Mouse (Mus musculus) skeletal muscle tissue, adult 2 months (tissue): ENCODE results near the gene Rab40c.
A peak's percentile ranks its signal among the peaks of the same experiment; 100 is the strongest.

Source experiments
- DNase-seq: peaks from one replicate; pipeline ENCODE4 v3.0.0-alpha.2; 2012; ENCODE audit warnings: low read depth, low spot score

Rab40c gene

DNA sequence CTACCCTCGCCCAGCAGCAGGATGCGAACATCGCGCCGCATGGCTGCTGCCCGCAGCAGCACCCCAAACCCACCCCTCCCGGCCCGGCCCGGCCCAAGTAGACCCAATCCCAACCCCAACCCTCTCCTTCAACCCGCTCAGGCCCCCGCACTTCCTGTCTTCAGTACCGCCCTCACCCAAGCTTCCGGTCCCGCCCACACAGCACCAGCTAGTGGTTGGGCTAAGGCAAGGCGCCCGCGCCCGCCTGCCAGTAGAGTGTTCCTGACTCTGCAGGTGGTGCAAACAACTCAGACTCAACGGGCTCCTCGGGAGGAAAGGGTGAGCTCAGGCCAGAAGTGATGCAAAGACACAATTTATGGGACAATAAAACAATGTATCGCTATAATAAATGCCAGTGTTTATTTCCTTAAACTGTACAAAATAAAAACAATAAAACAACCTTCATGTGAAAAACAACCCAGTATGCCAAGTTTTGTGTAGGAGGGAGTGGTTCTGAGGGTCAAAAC is 75.1 kb downstream of the Rab40c start, which contains the start of gene Rhot2:
Gene Rhot2 (minus strand): TSS at position 456 of the 506 bp plus-strand sequence.
- DNase-seq = peak; percentile 91

DNA sequence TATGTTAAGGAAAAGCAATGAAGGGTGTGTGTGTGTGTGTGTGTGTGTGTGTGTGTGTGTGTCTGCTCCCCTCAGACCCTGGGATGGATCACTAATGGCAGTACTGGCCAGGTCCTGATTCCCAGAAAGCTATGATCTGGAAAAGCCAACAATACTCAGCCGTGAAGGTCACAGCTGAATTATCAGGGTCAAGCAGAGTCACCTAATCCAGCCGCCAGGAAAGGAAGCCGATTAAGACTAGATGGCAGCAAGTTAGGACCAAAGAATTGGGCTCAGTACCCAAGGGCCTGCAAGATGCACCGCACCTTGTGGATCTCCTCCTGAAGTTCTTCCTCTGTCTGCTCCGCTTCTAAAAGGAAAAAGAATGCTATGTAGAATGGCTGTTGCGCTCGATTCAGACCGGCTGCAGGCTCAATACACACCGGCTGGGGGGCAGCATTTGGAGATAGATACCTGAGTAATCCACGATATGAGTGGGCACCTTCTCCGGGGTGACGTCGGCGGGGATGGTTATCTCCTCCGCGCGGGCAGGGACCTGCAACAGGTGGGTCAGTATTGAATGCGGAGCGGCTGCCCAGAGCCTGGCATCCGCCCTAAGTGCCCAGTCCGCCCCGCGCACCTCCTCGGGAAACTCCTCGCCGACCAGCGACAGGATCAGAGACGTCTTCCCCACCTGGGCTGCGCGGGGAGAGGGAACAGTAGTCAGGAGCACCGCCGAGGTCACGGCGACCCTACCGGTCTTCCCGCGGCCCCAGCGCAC is 75.7 kb downstream of the Rab40c start:
- no peak for DNase-seq

DNA sequence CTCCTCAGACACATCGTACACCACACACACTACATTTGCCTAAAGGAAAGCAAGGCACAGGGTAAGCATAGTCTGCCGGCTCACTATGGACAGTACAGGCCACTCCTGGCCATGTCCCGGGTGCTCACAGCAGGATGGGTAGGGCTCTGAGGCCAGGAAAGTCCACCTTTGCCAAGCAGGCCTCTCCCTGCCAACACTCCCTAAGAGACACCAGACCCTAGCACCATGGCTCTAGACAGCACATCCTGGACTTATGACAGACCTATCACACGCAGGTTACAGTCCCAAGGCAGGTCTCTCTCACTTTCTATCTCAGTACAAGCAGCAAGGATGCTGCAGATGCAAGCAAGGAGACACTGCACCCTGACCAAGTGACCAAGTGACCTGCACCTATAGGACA is 76.4 kb downstream of the Rab40c start:
- DNase-seq = no peak

DNA sequence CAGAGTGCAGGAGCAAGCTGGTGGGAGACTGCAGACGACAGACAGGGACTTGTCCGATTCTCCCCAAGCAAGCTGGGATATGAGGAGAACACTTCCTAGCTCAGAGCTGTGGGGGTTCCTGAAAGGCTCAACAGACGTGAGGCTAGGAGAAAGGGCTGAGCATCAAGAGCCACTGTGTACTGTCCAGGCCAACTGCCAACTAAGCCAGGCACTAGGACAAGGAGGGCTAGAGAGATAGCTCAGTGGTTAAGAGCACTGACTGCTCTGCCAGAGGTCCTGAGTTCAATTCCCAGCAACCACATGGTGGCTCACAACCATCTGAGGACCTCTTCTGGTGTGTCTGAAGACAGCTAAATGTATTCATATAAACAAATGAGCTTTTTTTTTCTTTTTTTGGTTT is 77.0 kb downstream of the Rab40c start:
- DNase-seq = no peak

DNA sequence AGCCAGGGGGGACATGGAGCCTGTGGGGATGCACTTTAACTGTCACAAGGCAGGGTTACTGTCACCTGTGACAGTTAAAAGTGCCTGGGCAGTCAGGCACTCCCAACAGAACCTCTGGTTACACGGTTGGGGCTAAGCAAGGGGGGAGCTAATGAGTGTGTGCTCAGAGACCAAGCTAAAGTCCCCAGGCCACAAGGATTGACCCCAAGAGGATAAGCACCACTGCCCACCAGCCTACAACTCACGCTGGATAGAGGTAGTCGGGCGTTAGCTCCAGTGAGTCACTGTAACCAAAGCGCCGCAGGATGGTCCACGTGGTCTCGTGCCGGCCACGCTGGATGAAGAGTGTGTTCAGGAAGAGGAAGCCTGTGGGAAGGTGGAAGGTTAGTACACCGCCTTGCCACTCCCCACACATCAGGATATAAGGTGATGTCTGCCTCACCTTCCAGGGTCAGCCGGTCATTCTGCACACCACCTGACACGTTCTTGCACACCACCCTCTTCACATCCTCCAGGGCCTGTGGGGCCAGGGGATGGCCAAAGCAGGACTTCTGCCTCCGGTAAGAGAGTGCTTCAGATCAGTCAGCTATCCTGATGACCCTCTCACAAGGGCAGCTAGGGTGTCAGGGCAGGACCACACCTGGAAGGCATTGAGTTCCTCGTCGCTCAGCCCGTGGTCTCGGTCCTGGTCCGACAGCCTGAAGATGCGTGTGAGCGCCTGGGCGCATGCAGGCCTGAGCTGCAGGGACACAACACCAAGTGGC is 78.2 kb downstream of the Rab40c start, which contains the start of gene Gm20683:
Gene Gm20683 (minus strand): TSS at position 647 of the 764 bp plus-strand sequence.
- no peak for DNase-seq

DNA sequence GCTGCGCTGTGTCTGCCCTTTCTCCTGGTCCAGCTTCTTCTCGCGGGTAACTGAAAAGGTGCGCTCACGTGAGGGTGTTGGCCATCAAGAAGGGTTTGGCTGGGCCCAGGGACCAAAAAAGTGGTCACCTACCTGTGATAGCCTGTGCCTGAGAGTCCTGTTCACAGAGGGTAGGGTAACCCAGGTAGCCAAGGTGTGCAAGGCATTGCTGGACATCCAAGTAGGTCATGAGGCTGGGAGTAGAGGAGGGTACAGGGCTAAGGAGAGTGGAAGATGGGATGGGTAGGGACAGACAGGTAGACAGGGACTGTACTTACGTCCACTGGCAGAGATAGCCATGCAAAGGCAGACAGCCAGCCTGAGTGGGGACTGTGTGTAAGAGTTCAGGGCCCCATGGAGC is 79.0 kb downstream of the Rab40c start:
- DNase-seq = no peak

DNA sequence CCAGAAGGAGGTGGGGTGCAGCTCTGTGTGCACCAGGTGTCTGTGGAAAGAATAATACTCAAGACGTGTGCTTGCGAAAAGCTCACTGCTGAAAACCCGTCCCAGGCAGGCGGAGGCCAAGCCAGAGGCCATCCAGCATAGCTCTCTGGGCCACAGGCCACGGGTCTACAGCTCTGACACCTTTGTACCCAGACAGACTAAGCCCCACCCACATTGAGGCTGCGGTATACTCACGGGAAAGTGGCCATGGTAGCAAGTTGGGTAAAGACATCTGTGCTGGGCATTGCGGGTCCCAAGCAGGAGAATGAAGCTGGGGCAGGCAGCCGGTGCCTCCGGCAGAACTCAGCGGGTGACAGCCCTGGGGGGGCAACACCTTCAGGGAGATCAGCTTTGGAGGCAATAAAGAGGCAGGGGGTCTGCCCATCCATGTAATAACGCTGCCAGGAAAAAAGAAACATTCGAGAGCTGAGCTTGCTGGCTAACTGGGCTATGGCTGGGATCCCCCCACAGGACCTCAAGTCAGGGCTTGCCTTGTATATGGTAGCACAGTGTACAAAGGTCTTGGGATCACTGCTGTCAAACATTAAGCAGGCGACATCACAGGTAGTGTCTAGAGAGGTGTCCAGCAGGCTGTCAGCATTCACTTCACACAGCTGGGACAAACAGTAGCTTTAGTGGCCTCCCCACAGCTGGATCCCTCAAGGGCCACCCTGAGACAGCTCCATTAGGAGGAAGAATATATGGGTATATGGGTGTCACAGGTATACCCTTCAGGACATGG is 79.9 kb downstream of the Rab40c start:
- DNase-seq = no peak

DNA sequence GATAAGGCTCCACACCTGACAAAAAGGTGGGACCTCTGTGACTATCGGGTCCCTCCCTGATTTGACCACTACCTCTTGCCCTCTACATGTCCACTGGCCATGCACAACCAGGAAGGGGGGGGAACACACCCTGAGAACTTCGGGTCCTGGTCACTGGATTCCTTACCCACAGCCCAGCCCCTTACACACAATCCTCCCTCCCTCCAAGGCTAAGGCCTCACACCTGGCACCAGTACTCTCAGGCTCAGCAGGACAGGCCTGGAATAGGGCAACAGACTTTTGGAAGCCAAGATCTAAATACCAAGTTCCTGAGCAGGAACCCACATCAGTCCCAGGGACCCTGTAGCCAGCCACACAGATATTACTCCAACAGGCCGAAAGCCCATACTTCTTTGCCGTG is 80.6 kb downstream of the Rab40c start:
- DNase-seq = no peak

DNA sequence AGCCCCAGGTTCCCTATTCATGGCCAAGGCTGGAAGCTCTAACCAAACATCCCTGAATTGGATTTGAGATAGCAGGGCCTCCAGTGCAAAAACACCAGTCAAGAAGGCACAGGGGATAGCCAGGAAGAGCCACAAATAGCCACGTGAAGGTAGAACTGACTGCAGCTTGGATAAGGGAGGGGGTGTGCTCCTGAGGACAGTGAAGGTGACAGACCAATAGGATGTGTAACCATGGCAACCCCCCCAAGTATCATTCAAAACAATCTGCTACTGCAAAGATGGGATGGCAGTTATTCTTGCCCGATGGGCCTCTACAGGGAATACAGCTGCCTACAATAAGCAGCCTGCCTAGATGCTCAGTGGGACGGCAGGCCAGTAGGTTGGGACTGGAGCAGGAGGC is 82.0 kb downstream of the Rab40c start:
- no peak for DNase-seq

DNA sequence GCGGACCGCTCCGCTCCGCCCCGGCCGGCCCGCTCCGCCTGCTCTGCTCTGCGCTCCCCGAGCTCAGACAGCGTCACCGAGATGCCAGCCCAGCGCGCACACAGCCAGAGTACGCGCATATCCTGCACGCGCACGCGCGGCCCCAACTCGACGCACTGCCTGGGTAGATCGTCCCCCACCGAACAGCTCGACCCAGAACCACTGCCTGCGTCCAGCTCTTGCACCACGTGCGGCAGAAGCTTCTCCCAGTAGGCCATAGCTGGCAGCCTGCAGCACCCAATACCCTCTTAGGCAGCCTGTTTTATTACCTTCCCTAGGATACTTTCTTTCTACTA is 82.5 kb downstream of the Rab40c start, which contains the start of gene Rhbdl1:
Gene Rhbdl1 (minus strand): TSS at position 220 of the 335 bp plus-strand sequence.
- peak; percentile 95 for DNase-seq

DNA sequence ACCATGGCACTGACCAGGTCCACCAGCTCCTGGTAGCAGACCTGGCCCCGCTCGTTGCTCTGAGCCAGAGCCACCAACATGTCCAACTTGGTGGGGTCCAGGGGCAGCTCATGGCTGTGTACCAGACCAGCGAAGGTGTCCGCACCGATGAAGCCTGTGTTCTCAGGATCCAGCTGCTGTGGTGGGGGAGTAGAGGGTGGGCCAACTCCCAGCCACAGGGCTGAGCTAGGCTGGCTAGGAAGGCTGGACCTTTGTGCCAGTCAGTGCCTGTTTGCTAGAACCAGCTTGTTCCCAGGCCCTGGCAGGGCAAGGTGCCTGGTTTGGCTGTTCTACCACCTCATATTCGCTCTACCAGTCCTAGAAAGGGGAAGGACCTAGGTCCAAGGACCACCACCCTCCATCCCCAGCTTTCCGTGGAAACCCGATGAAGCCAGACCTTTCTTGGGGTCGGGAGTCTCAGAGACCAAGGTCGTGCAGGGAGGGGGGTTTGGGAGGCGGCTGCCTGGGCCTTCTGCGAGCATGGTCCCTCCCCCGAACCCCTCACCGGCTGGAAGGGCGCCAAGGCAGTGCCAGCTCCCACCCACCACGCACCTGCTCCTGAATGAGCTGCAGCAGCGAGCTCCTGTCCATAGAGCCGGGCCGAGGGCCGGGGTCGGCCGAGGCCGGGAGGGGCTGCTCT is 83.0 kb downstream of the Rab40c start:
- no peak for DNase-seq

DNA sequence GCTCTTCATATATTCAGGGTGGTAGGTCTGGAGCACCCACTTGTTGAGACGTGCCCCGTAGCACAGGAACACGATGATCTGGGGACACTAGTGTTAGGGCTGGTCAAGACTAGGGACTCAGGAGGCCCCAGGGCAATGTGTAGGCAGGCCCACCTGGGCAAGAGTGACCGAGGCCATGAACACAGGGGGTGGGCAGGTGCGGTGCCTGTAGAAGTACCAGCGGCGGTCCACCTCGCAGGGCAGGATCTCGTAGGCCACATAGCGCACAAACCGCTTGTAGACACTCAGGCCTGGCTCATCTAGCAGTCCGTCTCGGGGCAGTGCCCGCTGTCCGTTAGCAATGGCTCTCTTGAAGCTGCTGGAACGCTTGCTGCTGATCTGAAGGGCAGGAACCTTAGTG is 83.7 kb downstream of the Rab40c start:
- no peak for DNase-seq

DNA sequence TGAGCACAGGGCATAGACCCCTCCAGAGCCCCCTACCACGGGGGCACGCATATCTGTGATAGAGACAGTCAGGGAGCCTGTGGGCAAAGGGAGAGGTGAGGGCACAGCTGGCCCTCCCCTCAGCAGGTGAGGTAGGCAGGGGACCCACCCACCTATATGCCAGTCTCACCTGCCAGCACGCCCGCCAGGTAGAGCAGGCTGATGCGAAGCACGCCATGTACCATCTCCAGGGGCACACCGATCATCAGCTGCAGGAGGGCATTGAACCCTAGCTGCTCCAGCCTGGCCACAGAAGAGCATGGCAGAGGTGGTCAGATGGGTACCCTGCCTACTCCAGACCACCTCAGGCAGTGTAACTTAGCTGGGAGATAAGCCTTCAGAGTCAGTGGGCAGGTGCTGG is 84.2 kb downstream of the Rab40c start:
- no peak for DNase-seq

DNA sequence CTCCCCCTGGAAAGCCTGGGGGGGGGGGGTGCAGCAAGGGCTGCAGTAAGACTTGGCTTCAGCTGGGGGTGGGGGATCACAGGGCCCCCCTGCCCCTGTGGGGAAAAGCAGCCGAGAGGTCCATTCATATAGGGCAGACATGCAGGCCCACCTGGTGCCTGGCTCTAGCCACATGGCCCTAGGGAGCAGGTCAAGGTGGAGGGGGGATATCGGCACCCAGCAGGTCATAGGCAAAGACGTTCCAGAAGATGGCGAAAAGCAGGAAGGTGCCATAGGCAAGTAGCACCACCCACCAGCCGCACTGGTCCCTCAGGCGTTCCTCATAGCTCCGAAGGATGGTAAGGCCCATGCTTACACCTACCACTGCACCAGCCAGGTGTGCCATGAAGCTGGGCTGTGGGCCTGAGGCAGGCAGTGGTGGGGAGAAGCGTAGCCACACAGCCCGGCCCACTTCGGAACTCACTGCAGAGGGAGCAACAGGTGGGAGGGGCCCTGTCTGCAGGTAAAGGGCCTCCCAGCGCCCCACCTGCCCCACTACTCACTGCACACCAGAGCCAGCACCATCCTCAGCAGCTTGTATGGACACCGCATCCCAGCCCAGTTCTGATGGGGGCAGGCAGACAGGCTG is 84.8 kb downstream of the Rab40c start:
- no peak for DNase-seq

DNA sequence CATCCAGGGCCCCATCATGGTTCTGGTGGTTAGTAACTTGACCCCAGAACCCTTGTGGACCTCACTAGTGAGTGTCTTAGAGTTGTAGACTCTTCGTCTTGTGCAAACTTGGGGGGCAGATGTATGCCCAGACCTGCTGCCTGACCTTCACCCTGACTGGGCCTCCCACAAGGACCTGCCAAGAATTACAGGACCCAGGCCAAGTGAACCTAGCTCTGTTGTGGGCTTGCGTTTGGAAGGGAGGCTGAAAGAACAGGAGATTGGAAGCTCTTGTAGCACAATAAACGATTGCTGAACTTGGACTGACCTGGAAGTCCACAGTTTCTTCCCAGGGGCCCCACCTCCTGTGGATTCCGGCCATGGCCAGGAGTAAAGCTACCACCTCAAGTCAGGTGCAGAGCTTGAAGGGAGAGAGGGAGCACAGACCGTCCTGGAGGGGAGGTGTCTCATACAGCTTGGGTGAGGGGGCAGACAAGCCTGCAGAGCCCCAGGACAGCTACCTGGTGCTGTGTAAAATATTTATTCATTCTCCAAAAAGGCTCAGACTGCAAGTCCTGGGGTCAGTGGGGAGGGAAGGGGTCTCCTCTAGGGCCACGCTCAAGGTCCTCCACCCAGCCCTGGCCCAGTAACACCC is 85.4 kb downstream of the Rab40c start:
- no peak for DNase-seq

DNA sequence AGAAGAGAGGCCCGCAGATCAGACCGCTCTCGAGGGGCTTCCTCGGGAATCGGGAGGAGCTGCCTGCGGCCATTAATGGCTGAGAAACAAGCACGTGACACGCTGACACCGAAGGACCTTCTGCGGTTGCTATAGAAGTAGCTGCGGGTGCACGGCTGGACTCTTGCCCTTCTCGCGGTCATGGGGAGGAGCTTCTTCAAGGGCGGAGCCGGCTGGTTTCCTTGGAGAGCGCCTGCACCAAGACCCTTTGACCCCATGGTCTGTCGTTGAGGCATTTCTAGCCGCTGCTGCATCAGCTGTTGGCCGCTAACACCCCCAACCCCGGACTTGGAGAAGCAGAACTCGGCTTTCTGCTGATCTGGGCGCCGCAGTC is 86.2 kb downstream of the Rab40c start, which contains the start of gene Stub1:
Gene Stub1 (minus strand): TSS at position 114 of the 373 bp plus-strand sequence.
- DNase-seq = peak; percentile 96

DNA sequence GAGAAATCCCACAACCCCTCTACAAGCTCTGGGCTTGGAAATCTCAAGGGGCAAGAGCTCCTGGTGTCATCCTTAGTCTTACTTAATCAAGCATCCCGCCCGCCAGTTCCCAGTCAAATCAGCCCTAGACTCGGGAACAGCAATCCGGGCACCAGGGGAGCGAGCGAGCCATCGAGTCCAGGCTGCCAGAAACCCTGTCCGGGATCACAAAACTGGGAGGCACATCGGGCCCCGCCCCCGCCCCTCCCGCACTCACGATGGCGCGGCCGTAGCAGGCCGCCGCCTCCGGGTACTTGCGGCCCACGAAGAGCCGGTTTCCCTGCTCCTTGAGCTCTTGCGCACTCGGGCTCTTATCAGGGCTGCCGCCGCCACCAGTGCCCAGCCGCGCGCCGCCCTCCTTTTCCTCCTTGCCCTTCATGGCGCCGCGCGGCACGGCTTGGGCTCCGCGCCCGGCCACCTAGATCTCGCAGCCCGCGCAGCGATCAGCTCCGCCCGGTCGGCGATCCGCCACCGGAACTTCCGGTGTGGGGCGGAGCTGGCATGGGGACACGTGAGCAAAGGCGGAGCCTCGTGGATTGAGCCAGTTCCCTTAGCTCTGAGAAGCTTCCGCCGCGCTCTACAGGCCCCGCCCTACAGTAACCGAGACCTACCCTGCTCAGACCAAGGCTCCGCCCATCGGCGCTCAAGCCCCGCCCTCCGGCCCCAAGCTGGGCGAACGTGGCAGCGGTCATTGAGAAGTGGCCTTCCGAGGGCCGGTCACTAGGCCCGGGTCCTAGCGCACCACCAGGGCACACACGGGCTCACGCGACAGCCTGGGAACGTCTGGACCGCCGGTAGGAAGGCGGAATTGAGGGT is 86.9 kb downstream of the Rab40c start:
- peak; percentile 99 for DNase-seq
